Mouse (Mus musculus): Measurements from ENCODE around the gene Atl1.

DNA sequence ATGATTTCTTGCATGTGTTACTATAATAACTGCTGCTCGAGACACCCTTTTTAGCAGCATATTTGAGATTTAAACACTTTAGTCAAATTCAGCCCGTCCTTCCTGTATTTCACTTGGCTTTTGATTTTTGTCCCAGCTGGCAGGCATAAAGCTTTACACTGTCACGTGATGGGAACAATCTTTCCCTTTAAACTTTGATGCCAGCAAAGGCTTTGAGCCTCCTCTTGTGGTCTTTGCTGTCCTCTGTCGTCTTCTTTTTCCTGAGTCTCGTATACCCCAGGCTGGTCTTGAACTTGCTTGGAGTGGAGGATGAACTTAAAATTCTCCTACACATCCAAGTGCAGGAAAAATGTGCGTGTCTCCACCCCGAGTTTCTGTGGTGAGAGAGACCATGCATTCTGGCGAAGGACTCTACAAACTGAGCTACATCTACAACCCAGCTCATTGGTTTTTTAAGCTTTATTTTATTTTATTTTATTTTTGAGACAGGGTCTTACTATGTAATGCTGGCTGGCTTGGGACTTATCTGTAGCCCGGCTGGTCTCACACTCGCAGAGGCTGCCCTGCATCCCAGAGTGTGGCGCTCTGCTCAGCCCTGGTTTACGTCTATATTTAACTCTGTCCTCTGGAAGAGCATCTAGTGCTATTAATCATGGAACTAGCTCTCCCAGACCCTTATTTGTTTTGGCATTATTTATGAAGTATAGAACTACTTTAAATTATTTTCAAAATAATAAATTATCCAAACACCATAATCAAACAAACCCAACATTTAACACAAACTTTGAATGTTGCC lies 44.1 kb upstream of the Atl1 start:
- TF ChIP-seq GATA1 (IDR thresholded peaks at IDR 0.05; ENCODE audit: borderline replicate concordance, low read length) (no peak), FLI1 (IDR thresholded peaks at IDR 0.05; ENCODE audit: low read length) (no peak)
